Mouse (Mus musculus) MEL (cell line): Measurements from ENCODE around the gene Gm28374. TPM values are rescaled to one million over a fixed set of nuclear protein-coding genes. Genes with fewer than 3 reads are reported as not detected.
A peak's percentile ranks its signal among the peaks of the same experiment; 100 is the strongest.

Source experiments
- DNase-seq: peaks from one replicate; pipeline ENCODE4 v3.0.0; 2011; ENCODE audit warnings: low read depth, low spot score
- H3K27ac ChIP-seq: 2 replicates; pipeline ENCODE4 v1.5.1; 2012; ENCODE audit warnings: low read depth, mild to moderate bottlenecking, control low read depth, low read length, moderate library complexity; ENCODE audit not compliant: control insufficient read depth
- H3K27me3 ChIP-seq, 2 experiments: fragments of 150-350 bp in 1 of 2; sonication (generic) in 1 of 2; 2 replicates each; pipeline ENCODE4 v1.6.1; 2012; ENCODE audit warnings: low read length in 2 of 2, mild to moderate bottlenecking in 2 of 2, improper control_type of control experiment in 1 of 2, moderate library complexity in 1 of 2; ENCODE audit not compliant: insufficient read depth in 2 of 2, control insufficient read depth in 1 of 2
- H3K36me3 ChIP-seq, 2 experiments: 2 replicates each; pipeline ENCODE4 v1.6.1; 2012 to 2014; ENCODE audit warnings: low read length in 2 of 2, improper control_type of control experiment in 1 of 2, inconsistent platforms in 1 of 2, mild to moderate bottlenecking in 1 of 2; ENCODE audit not compliant: insufficient read depth in 2 of 2, control insufficient read depth in 1 of 2
- H3K4me1 ChIP-seq, 2 experiments: fragments of 150-350 bp in 1 of 2; sonication (generic) in 1 of 2; 2 replicates each; pipeline ENCODE4 v1.6.1; 2012; ENCODE audit warnings: low read length in 2 of 2, improper control_type of control experiment in 1 of 2, mild to moderate bottlenecking in 1 of 2; ENCODE audit not compliant: insufficient read depth in 2 of 2, control insufficient read depth in 1 of 2
- H3K4me3 ChIP-seq, 2 experiments: fragments of 150-350 bp in 1 of 2; sonication (generic) in 1 of 2; 2 replicates each; pipeline ENCODE4 v1.5.1; 2012; ENCODE audit warnings: low read depth in 2 of 2, low read length in 2 of 2, mild to moderate bottlenecking in 2 of 2, moderate library complexity in 2 of 2, control low read depth in 1 of 2, improper control_type of control experiment in 1 of 2; ENCODE audit not compliant: control insufficient read depth in 1 of 2, insufficient read depth in 1 of 2
- H3K79me2 ChIP-seq: 2 replicates; pipeline ENCODE4 v1.6.1; 2012; ENCODE audit warnings: mild to moderate bottlenecking, low read length, moderate library complexity; ENCODE audit not compliant: control insufficient read depth, poor library complexity, insufficient read depth
- H3K9ac ChIP-seq: 2 replicates; pipeline ENCODE4 v1.6.1; 2012; ENCODE audit warnings: low read depth, mild to moderate bottlenecking, control low read depth, low read length, moderate library complexity; ENCODE audit not compliant: control insufficient read depth, poor library complexity, severe bottlenecking
- H3K9me3 ChIP-seq: fragments of 150-350 bp; sonication (generic); replicated peaks from 2 replicates; pipeline ENCODE4 v1.6.1; 2012; ENCODE audit warnings: mild to moderate bottlenecking, low read length, improper control_type of control experiment, moderate library complexity; ENCODE audit not compliant: insufficient read depth
- CHD1 ChIP-seq: IDR thresholded peaks from 2 replicates; pipeline ENCODE4 v1.6.1; 2012; ENCODE audit warnings: low read depth, mild to moderate bottlenecking, inconsistent platforms, low read length, improper control_type of control experiment
- CHD2 ChIP-seq: IDR thresholded peaks from 2 replicates; pipeline ENCODE4 v1.6.1; 2011; ENCODE audit warnings: low read length, improper control_type of control experiment
- CTCF ChIP-seq, 3 experiments: IDR thresholded peaks in 2 of 3; conservative IDR thresholded peaks in 1 of 3; 2 replicates each; pipeline ENCODE4 v1.5.1; 2011 to 2012; ENCODE audit warnings: low read length in 3 of 3, low read depth in 2 of 3, mild to moderate bottlenecking in 2 of 3, improper control_type of control experiment in 1 of 3, inconsistent platforms in 1 of 3, mixed read lengths in 1 of 3, moderate library complexity in 1 of 3; ENCODE audit not compliant: control insufficient read depth in 1 of 3, insufficient read depth in 1 of 3, poor library complexity in 1 of 3, severe bottlenecking in 1 of 3
- E2F4 ChIP-seq: IDR thresholded peaks from 2 replicates; pipeline ENCODE4 v1.6.1; 2011; ENCODE audit warnings: low read depth, low read length, improper control_type of control experiment, borderline replicate concordance
- ELF1 ChIP-seq: IDR thresholded peaks from 2 replicates; pipeline ENCODE4 v1.6.1; 2014; ENCODE audit warnings: low read depth, mild to moderate bottlenecking, inconsistent platforms, low read length, improper control_type of control experiment, moderate library complexity
- EP300 ChIP-seq, 2 experiments: IDR thresholded peaks; 2 replicates each; pipeline ENCODE4 v1.6.1; 2011; ENCODE audit warnings: improper control_type of control experiment in 2 of 2, low read length in 2 of 2, low read depth in 1 of 2, mild to moderate bottlenecking in 1 of 2
- ETS1 ChIP-seq: IDR thresholded peaks from 2 replicates; pipeline ENCODE4 v1.6.1; 2012; ENCODE audit warnings: low read depth, mild to moderate bottlenecking, inconsistent platforms, low read length, improper control_type of control experiment, moderate library complexity
- GABPA ChIP-seq: IDR thresholded peaks from 2 replicates; pipeline ENCODE4 v1.6.1; 2012; ENCODE audit warnings: low read depth, mild to moderate bottlenecking, inconsistent platforms, low read length, improper control_type of control experiment, moderate library complexity
- GATA1 ChIP-seq: IDR thresholded peaks from 2 replicates; pipeline ENCODE4 v1.6.1; 2011; ENCODE audit warnings: low read depth, low read length, improper control_type of control experiment
- JUND ChIP-seq: IDR thresholded peaks from 2 replicates; pipeline ENCODE4 v1.6.1; 2011; ENCODE audit warnings: low read depth, mild to moderate bottlenecking, improper control_type of control experiment, low read length
- KAT2A ChIP-seq: conservative IDR thresholded peaks from 2 replicates; pipeline ENCODE4 v1.6.1; 2012; ENCODE audit warnings: low read depth, low read length, improper control_type of control experiment, inconsistent platforms
- MAZ ChIP-seq: IDR thresholded peaks from 2 replicates; pipeline ENCODE4 v1.6.1; 2012; ENCODE audit warnings: low read depth, mild to moderate bottlenecking, inconsistent platforms, low read length, improper control_type of control experiment
- MEF2A ChIP-seq: IDR thresholded peaks from 2 replicates; pipeline ENCODE4 v1.6.1; 2014; ENCODE audit warnings: low read depth, mild to moderate bottlenecking, inconsistent platforms, low read length, improper control_type of control experiment; ENCODE audit not compliant: poor library complexity, insufficient replicate concordance, severe bottlenecking; ENCODE audit errors: extremely low read depth
- MXI1 ChIP-seq: IDR thresholded peaks from 2 replicates; pipeline ENCODE4 v1.6.1; 2011; ENCODE audit warnings: mild to moderate bottlenecking, low read depth, low read length, improper control_type of control experiment
- MYB ChIP-seq: IDR thresholded peaks from 2 replicates; pipeline ENCODE4 v1.6.1; 2011; ENCODE audit warnings: mild to moderate bottlenecking, low read depth, low read length, improper control_type of control experiment
- MYC ChIP-seq: IDR thresholded peaks from 2 replicates; pipeline ENCODE4 v1.6.1; 2011; ENCODE audit warnings: low read depth, mild to moderate bottlenecking, low read length, improper control_type of control experiment, moderate library complexity
- NELFE ChIP-seq: IDR thresholded peaks from 2 replicates; pipeline ENCODE4 v1.6.1; 2011; ENCODE audit warnings: low read depth, low read length, improper control_type of control experiment
- NRF1 ChIP-seq: IDR thresholded peaks from 2 replicates; pipeline ENCODE4 v1.6.1; 2014; ENCODE audit warnings: low read depth, mild to moderate bottlenecking, inconsistent platforms, low read length, improper control_type of control experiment, moderate library complexity; ENCODE audit not compliant: poor library complexity, insufficient read depth, severe bottlenecking
- POLR2A ChIP-seq, 2 experiments: IDR thresholded peaks; 2 replicates each; pipeline ENCODE4 v1.6.1; 2011 to 2012; ENCODE audit warnings: low read length in 2 of 2, mild to moderate bottlenecking in 2 of 2, control low read depth in 1 of 2, improper control_type of control experiment in 1 of 2, low read depth in 1 of 2, moderate library complexity in 1 of 2; ENCODE audit not compliant: control insufficient read depth in 1 of 2, insufficient read depth in 1 of 2, poor library complexity in 1 of 2
- POLR2AphosphoS5 ChIP-seq: IDR thresholded peaks from 2 replicates; pipeline ENCODE4 v1.6.1; 2012; ENCODE audit warnings: low read depth, borderline replicate concordance, mild to moderate bottlenecking, inconsistent platforms, low read length, moderate library complexity, mixed read lengths
- RAD21 ChIP-seq: IDR thresholded peaks from 2 replicates; pipeline ENCODE4 v1.6.1; 2011; ENCODE audit warnings: mild to moderate bottlenecking, low read depth, low read length, improper control_type of control experiment
- RCOR1 ChIP-seq: IDR thresholded peaks from 2 replicates; pipeline ENCODE4 v1.6.1; 2012; ENCODE audit warnings: low read depth, mild to moderate bottlenecking, inconsistent platforms, low read length, improper control_type of control experiment
- SIN3A ChIP-seq: IDR thresholded peaks from 2 replicates; pipeline ENCODE4 v1.6.1; 2012; ENCODE audit warnings: low read length, improper control_type of control experiment, inconsistent platforms
- TAL1 ChIP-seq: IDR thresholded peaks from 2 replicates; pipeline ENCODE4 v1.6.1; 2012; ENCODE audit warnings: mild to moderate bottlenecking, inconsistent platforms, low read length, moderate library complexity, mixed read lengths
- TCF12 ChIP-seq: IDR thresholded peaks from 2 replicates; pipeline ENCODE4 v1.6.1; 2014; ENCODE audit warnings: low read depth, mild to moderate bottlenecking, inconsistent platforms, low read length, improper control_type of control experiment, moderate library complexity
- UBTF ChIP-seq: IDR thresholded peaks from 2 replicates; pipeline ENCODE4 v1.6.1; 2012; ENCODE audit warnings: low read depth, mild to moderate bottlenecking, inconsistent platforms, low read length, improper control_type of control experiment, moderate library complexity, borderline replicate concordance; ENCODE audit not compliant: insufficient read depth
- USF1 ChIP-seq: IDR thresholded peaks from 2 replicates; pipeline ENCODE4 v1.6.1; 2014; ENCODE audit warnings: low read depth, mild to moderate bottlenecking, inconsistent platforms, low read length, improper control_type of control experiment, moderate library complexity
- USF2 ChIP-seq, 2 experiments: IDR thresholded peaks; 2 replicates each; pipeline ENCODE4 v1.6.1; 2011 to 2012; ENCODE audit warnings: improper control_type of control experiment in 2 of 2, low read length in 2 of 2, borderline replicate concordance in 1 of 2, inconsistent platforms in 1 of 2, low read depth in 1 of 2, mild to moderate bottlenecking in 1 of 2; ENCODE audit not compliant: insufficient read depth in 1 of 2
- ZC3H11A ChIP-seq: IDR thresholded peaks from 2 replicates; pipeline ENCODE4 v1.6.1; 2012; ENCODE audit warnings: low read depth, mild to moderate bottlenecking, inconsistent platforms, low read length, improper control_type of control experiment
- ZKSCAN1 ChIP-seq: IDR thresholded peaks from 2 replicates; pipeline ENCODE4 v1.6.1; 2012; ENCODE audit warnings: low read depth, mild to moderate bottlenecking, inconsistent platforms, low read length, improper control_type of control experiment, moderate library complexity
- ZMIZ1 ChIP-seq: IDR thresholded peaks from 2 replicates; pipeline ENCODE4 v1.6.1; 2012; ENCODE audit warnings: low read depth, mild to moderate bottlenecking, inconsistent platforms, low read length, improper control_type of control experiment, moderate library complexity
- ZNF384 ChIP-seq: IDR thresholded peaks from 2 replicates; pipeline ENCODE4 v1.6.1; 2012; ENCODE audit warnings: low read depth, mild to moderate bottlenecking, inconsistent platforms, low read length, improper control_type of control experiment
- polyA plus RNA-seq, 2 experiments: library from polyadenylated mRNA; stranded (reverse) in 1 of 2; unstranded in 1 of 2; fragments of >175 nt in 1 of 2; fragments of >200 nt in 1 of 2; gene quantifications; 2 replicates each; pipeline versions ENCODE4 v1.2.1 to v1.2.4; 2012; ENCODE audit warnings: low replicate concordance in 2 of 2, low read depth in 1 of 2; ENCODE audit not compliant: insufficient read length in 2 of 2, insufficient read depth in 1 of 2, missing spikeins in 1 of 2
- total RNA-seq: library from RNA; depleted of rRNA; stranded (reverse); fragments of 300-350 nt; gene quantifications from 2 replicates; pipeline ENCODE4 v1.2.3, GENCODE M21; 2012

Gm28374 gene
- total and polyA plus RNA-seq, 3 experiments, result 0.42 to 0.46 TPM; not detected in 1

DNA sequence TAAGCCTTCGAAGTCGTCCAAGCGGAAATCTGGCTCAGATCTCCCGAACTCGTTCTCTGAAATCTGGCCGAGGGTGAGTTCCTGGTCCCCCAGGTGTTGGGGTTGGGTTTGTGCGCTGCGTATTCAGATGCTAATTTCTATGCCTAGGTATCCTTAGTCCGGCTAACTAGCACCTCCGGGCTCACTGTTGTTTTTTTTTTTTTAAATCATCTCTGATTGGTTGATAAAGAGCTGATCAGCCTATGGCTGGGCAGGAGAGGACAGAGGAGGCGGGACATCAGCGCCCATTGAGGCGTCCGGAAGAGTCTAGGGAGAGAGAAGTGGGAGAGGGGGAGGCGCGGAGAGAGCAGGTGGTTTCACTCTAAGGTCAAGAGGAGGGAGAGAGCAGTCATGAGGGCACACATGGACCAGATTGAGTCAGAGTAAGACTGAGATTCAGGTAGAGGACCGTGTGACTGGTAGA, 3.4 kb upstream of the Gm28374 start (continued):
- TF ChIP-seq MXI1 (no peak), JUND (no peak), POLR2A (IDR thresholded peaks at IDR 0.05; ENCODE audit: control insufficient read depth in 1 of 2, insufficient read depth in 1 of 2, low read depth in 1 of 2, low read length in 2 of 2, poor library complexity in 1 of 2) (no peak), MYB (0 out of 2 replicates have a peak, but pooled peaks have one; percentile 23), NELFE (0 out of 2 replicates have a peak, but pooled peaks have one; percentile 40), KAT2A (no peak), UBTF (no peak), MYC (no peak), CHD2 (peak; percentile 41; the same call in 1 of the 2 replicates), CHD1 (no peak)

DNA sequence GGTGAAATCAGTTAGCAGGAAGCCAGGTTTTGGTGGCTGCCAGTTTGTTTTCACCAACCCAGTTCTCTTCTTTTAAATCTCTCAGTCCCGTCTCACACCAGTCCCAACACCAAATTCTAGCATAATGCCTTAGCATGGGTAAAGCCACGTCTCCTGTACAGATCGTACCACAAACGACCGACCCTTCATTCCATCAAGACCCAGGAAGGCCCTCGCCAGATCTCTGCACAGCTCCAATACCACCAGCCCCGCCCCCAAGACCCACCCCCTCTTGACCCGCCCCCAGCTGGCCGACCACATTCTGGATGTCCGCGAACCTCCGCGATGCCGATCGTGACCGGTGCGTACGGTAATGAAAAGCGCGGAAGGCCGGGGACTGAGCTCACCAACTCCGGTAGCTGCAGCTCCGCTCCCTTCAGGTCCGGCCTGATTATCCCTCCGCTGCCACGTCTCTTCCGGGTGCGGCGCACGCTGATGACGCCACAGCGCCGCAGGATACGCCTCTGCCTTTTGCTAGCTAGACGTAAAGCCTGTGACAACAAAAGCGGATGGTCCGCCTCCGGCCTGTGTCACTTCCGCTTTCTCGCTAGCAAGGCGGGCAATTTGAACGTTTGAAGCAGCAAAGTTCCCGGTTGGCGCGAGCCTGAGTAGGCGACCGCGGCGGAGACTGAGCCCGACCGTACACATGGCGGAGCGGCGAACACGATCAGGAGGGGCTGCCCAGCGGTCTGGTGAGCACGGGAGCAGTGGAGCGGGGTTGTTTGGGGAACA, 2.6 kb upstream of the Gm28374 start, which contains the start of the genes Zfpl1 and Cdca5:
Zfpl1 (minus strand) TSS at position 479 of the 771 bp plus-strand sequence.
Cdca5 (plus strand) TSS at position 506 of the 771 bp plus-strand sequence.
- Histone ChIP-seq H3K36me3 (peaks cover 0 to 9% of the 10 kb centered on the region in 2 experiments), H3K9me3 (no peaks in the 10 kb centered on the region), H3K4me1 (peaks cover 0 to 5% of the 10 kb centered on the region in 2 experiments; a peak in 2 of 4 replicates), H3K27me3 (no peaks in the 10 kb centered on the region), H3K79me2 (peaks cover 33% of the 10 kb centered on the region), H3K9ac (peak within 1 kb of the TSS; percentile 90), H3K4me3 (peak within 1 kb of the TSS; percentile 76 to 82), H3K27ac (peak within 1 kb of the TSS; percentile 80)
- peak; percentile 99 for DNase-seq
- peak; percentile 81 for TF ChIP-seq ZNF384
- TF ChIP-seq EP300 (IDR thresholded peaks at IDR 0.05; ENCODE audit: low read depth in 1 of 2, low read length in 2 of 2), result no peak
- TF ChIP-seq RAD21, result no peak
- no peak for TF ChIP-seq GATA1
- peak; percentile 98 for TF ChIP-seq E2F4
- no peak for TF ChIP-seq ZKSCAN1
- peak; percentile 81 for TF ChIP-seq ETS1
- 0 out of 2 replicates have a peak, but pooled peaks have one; percentile 24 for TF ChIP-seq NRF1
- peak; percentile 67 for TF ChIP-seq TCF12
- peak; percentile 63 for TF ChIP-seq NELFE
- no peak for TF ChIP-seq ZC3H11A
- no peak for TF ChIP-seq RCOR1
- no peak for TF ChIP-seq UBTF
- TF ChIP-seq GABPA, result no peak
- no peak for TF ChIP-seq USF1
- peak; percentile 86 for TF ChIP-seq MYC
- TF ChIP-seq ELF1, result peak; percentile 100
- TF ChIP-seq CTCF (IDR thresholded peaks at IDR 0.05 in 2 of 3, conservative IDR thresholded peaks at IDR 0.05 in 1 of 3; ENCODE audit: control insufficient read depth in 1 of 3, insufficient read depth in 1 of 3, low read depth in 2 of 3, low read length in 3 of 3, poor library complexity in 1 of 3, severe bottlenecking in 1 of 3), result no peak
- TF ChIP-seq TAL1, result no peak
- peak; percentile 99 for TF ChIP-seq SIN3A
- no peak for TF ChIP-seq POLR2AphosphoS5
- TF ChIP-seq USF2 (IDR thresholded peaks at IDR 0.05; ENCODE audit: borderline replicate concordance in 1 of 2, insufficient read depth in 1 of 2, low read depth in 1 of 2, low read length in 2 of 2), result no peak
- TF ChIP-seq ZMIZ1, result no peak
- TF ChIP-seq CHD1, result no peak
- TF ChIP-seq MEF2A, result no peak
- TF ChIP-seq JUND, result no peak; the same call in 1 of the 2 replicates
- TF ChIP-seq MAZ, result peak; percentile 62; the same call in 1 of the 2 replicates
- TF ChIP-seq MXI1, result peak; percentile 94
